Mouse (Mus musculus): ENCODE measurements around the gene Cacna1a. TPM values are rescaled to one million over a fixed set of nuclear protein-coding genes. Genes with fewer than 3 reads are reported as not detected.
"Not testable (repeated sequence)": the region's sequence is repeated elsewhere in the genome, so short reads cannot be mapped to it uniquely, and the experiment has no call there.

Gene Cacna1a
- polyA plus RNA-seq, 1 experiment from 2014 or later: 6.4 TPM

- 83% methylated on average over 10 of the region's 10 CpGs for WGBS
- no peaks in the 10 kb centered on the region for H3K27me3 ChIP-seq (ENCODE audit: low read depth, poor library complexity, severe bottlenecking)
- no peaks in the 10 kb centered on the region for H3K36me3 ChIP-seq
- no peak overlapping the region for H3K27ac ChIP-seq
- no peak overlapping the region for H3K4me3 ChIP-seq
- no peaks in the 10 kb centered on the region for H3K9me3 ChIP-seq (replicated peaks)
- DNase-seq (ENCODE audit: low spot score): no peak
- 0 out of 2 replicates have a peak, but pooled peaks cover 8% of the 10 kb centered on the region for H3K4me1 ChIP-seq
Measured at GRCm38 (mm10) chr8:84501671-84502308, 113.5 kb downstream of the Cacna1a start.

GRCm38 (mm10) chr8:84502638-84503037, 114.4 kb downstream of the Cacna1a start:
- Histone ChIP-seq H3K36me3 (no peaks in the 10 kb centered on the region), H3K27me3 (ENCODE audit: low read depth, poor library complexity, severe bottlenecking) (no peaks in the 10 kb centered on the region), H3K4me3 (no peak overlapping the region), H3K9me3 (replicated peaks) (no peaks in the 10 kb centered on the region), H3K4me1 (0 out of 2 replicates have a peak, but pooled peaks cover 8% of the 10 kb centered on the region), H3K27ac (no peak overlapping the region)
- no peak for DNase-seq (ENCODE audit: low spot score)
- 82% methylated on average over 4 of the region's 4 CpGs for WGBS

DNA sequence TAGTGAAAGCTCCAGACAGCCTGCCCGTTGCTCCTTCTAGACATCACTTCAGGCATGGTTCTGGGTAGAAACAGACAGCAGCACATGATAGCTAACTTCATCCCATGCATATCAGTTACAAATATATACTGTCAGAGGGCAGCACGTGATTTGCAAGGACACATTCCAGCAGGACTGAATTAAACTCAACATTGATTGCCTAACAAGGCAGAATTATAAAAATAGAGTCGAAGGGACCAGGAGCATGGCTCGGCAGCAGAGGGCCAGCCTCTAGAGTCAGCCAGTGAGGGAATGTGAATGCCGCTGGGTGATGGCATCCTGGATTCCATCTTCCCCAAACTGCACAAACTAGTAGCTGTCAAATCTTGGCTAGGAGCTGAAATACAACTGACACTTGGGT, 119.0 kb downstream of the Cacna1a start:
- H3K27ac ChIP-seq: no peak overlapping the region
- DNase-seq (ENCODE audit: low spot score): no peak
- no peaks in the 10 kb centered on the region for H3K9me3 ChIP-seq (replicated peaks)
- H3K4me1 ChIP-seq: no peaks in the 10 kb centered on the region
- H3K27me3 ChIP-seq (ENCODE audit: low read depth, poor library complexity, severe bottlenecking): no peaks in the 10 kb centered on the region
- H3K36me3 ChIP-seq: no peaks in the 10 kb centered on the region
- WGBS: 91% methylated on average over 5 of the region's 5 CpGs
- no peak overlapping the region for H3K4me3 ChIP-seq

GRCm38 (mm10) chr8:84509764-84510163, 121.5 kb downstream of the Cacna1a start:
- not testable (repeated sequence) for H3K36me3 ChIP-seq; H3K27ac ChIP-seq; H3K27me3 ChIP-seq (ENCODE audit: low read depth, poor library complexity, severe bottlenecking); H3K9me3 ChIP-seq (replicated peaks); DNase-seq (ENCODE audit: low spot score); H3K4me1 ChIP-seq; H3K4me3 ChIP-seq
- 87% methylated on average over 6 of the region's 6 CpGs for WGBS

GRCm38 (mm10) chr8:84511621-84512020, 123.4 kb downstream of the Cacna1a start:
- no peaks in the 10 kb centered on the region for H3K27me3 ChIP-seq (ENCODE audit: low read depth, poor library complexity, severe bottlenecking)
- 86% methylated on average over 13 of the region's 13 CpGs for WGBS

DNA sequence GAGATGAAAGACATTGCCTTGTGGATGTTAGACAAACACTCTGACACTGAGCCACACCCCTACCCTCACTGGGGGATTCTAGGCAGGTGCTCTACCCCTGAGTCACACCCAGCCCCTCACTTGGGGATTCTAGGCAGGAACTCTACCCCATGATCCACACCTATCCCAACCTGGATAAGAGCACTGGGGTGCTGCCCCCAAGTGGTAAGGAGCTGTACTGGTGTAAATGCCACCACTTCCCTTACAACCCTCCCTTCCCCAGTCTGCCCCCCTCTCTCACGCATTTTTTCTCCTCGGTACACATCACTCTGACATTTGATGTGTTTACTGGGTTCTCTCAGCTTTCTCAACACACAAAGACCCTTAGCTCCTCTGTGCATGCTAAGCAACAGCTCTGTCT, 125.5 kb downstream of the Cacna1a start:
- no peak overlapping the region for H3K4me3 ChIP-seq
- H3K36me3 ChIP-seq: no peaks in the 10 kb centered on the region
- peak; percentile 34 for DNase-seq (ENCODE audit: low spot score)
- H3K9me3 ChIP-seq (replicated peaks): no peaks in the 10 kb centered on the region
- H3K4me1 ChIP-seq: peaks cover 6% of the 10 kb centered on the region; the same call in 1 of the 2 replicates
- H3K27ac ChIP-seq: no peak overlapping the region
- no peaks in the 10 kb centered on the region for H3K27me3 ChIP-seq (ENCODE audit: low read depth, poor library complexity, severe bottlenecking)
- WGBS: 29% methylated on average over 2 of the region's 2 CpGs

More at GRCm38 (mm10) chr8:84511621-84512020, 123.4 kb downstream of the Cacna1a start:
- no peak for DNase-seq (ENCODE audit: low spot score)
- Histone ChIP-seq H3K4me1 (peaks cover 6% of the 10 kb centered on the region; the same call in 1 of the 2 replicates), H3K27ac (no peak overlapping the region), H3K36me3 (no peaks in the 10 kb centered on the region), H3K4me3 (no peak overlapping the region), H3K9me3 (replicated peaks) (no peaks in the 10 kb centered on the region)

- WGBS: 54% methylated on average over 2 of the region's 2 CpGs
Measured at GRCm38 (mm10) chr8:84518180-84518579, 129.9 kb downstream of the Cacna1a start.

GRCm38 (mm10) chr8:84518720-84519119, 130.5 kb downstream of the Cacna1a start:
- Histone ChIP-seq H3K27ac (no peak overlapping the region), H3K4me1 (peaks cover 6% of the 10 kb centered on the region; the same call in 1 of the 2 replicates), H3K9me3 (replicated peaks) (no peaks in the 10 kb centered on the region), H3K27me3 (ENCODE audit: low read depth, poor library complexity, severe bottlenecking) (no peaks in the 10 kb centered on the region), H3K4me3 (no peak overlapping the region), H3K36me3 (no peaks in the 10 kb centered on the region)
- 90% methylated on average over 6 of the region's 6 CpGs for WGBS
- no peak for DNase-seq (ENCODE audit: low spot score)

More at GRCm38 (mm10) chr8:84518180-84518579, 129.9 kb downstream of the Cacna1a start:
- Histone ChIP-seq H3K9me3 (replicated peaks) (no peaks in the 10 kb centered on the region), H3K27ac (no peak overlapping the region), H3K27me3 (ENCODE audit: low read depth, poor library complexity, severe bottlenecking) (no peaks in the 10 kb centered on the region), H3K4me1 (peaks cover 6% of the 10 kb centered on the region; the same call in 1 of the 2 replicates), H3K4me3 (no peak overlapping the region), H3K36me3 (no peaks in the 10 kb centered on the region)
- no peak for DNase-seq (ENCODE audit: low spot score)

GRCm38 (mm10) chr8:84519767-84520626, 131.8 kb downstream of the Cacna1a start:
- WGBS: 85% methylated on average over 17 of the region's 17 CpGs
- no peaks in the 10 kb centered on the region for H3K36me3 ChIP-seq
- DNase-seq (ENCODE audit: low spot score): no peak
- peaks cover 6% of the 10 kb centered on the region; the same call in 1 of the 2 replicates for H3K4me1 ChIP-seq
- H3K4me3 ChIP-seq: no peak overlapping the region
- no peaks in the 10 kb centered on the region for H3K27me3 ChIP-seq (ENCODE audit: low read depth, poor library complexity, severe bottlenecking)
- no peaks in the 10 kb centered on the region for H3K9me3 ChIP-seq (replicated peaks)
- H3K27ac ChIP-seq: 0 out of 2 replicates have a peak overlapping the region, but pooled peaks have one; percentile 7

DNA sequence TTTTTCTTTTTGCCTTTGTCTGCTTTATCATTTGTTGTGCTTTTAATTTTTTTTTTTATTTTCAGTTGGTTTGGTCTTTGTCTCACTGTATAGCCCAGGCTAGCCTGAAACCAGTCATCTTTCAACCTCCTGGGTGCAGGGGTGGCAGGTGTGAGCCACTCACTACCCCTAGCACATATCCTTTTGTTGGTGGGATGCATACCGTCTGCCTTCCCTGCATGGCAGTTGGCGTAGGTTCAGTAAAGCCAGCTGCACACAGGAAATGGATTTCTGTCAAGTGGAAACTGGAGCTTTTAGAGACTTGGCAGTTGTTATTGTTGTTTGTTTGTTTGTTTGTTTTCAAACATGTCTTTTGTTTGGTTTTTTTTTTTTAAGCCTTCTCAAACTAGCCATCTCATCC, 132.8 kb downstream of the Cacna1a start:
- H3K36me3 ChIP-seq: no peaks in the 10 kb centered on the region
- no peak for DNase-seq (ENCODE audit: low spot score)
- no peak overlapping the region for H3K4me3 ChIP-seq
- no peaks in the 10 kb centered on the region for H3K9me3 ChIP-seq (replicated peaks)
- no peaks in the 10 kb centered on the region for H3K27me3 ChIP-seq (ENCODE audit: low read depth, poor library complexity, severe bottlenecking)
- no peak overlapping the region for H3K27ac ChIP-seq
- 78% methylated on average over 2 of the region's 2 CpGs for WGBS
- H3K4me1 ChIP-seq: peaks cover 3% of the 10 kb centered on the region; the same call in 1 of the 2 replicates

GRCm38 (mm10) chr8:84528036-84528435, 139.8 kb downstream of the Cacna1a start:
- no peak overlapping the region for H3K4me3 ChIP-seq
- WGBS: 86% methylated on average over 7 of the region's 7 CpGs
- no peaks in the 10 kb centered on the region for H3K36me3 ChIP-seq
- no peaks in the 10 kb centered on the region for H3K9me3 ChIP-seq (replicated peaks)
- H3K27ac ChIP-seq: no peak overlapping the region
- H3K27me3 ChIP-seq (ENCODE audit: low read depth, poor library complexity, severe bottlenecking): no peaks in the 10 kb centered on the region
- DNase-seq (ENCODE audit: low spot score): no peak
- no peaks in the 10 kb centered on the region for H3K4me1 ChIP-seq

DNA sequence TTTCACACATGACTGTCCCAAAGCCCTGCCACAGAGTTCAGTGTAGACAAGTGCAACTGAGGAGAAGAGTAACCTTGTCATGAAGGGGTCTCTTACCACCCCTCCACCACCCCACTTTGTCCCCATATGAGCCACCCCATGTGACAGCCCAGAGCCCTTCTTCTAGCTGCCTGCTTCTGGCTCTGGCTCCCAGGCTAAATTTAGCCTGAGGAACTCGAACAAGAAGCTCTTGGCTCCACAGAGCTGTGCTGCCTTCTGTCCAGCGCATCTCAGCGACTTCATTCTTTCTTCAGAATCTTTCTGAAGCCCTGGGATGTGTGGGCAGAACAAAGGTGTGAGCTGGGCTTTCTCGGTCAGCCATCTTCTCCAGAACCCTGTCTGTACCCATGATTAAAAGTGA, 141.3 kb downstream of the Cacna1a start:
- DNase-seq (ENCODE audit: low spot score): no peak
- 85% methylated on average over 4 of the region's 4 CpGs for WGBS
- Histone ChIP-seq H3K27me3 (ENCODE audit: low read depth, poor library complexity, severe bottlenecking) (no peaks in the 10 kb centered on the region), H3K36me3 (no peaks in the 10 kb centered on the region), H3K9me3 (replicated peaks) (no peaks in the 10 kb centered on the region), H3K4me3 (no peak overlapping the region), H3K4me1 (no peaks in the 10 kb centered on the region), H3K27ac (no peak overlapping the region)

DNA sequence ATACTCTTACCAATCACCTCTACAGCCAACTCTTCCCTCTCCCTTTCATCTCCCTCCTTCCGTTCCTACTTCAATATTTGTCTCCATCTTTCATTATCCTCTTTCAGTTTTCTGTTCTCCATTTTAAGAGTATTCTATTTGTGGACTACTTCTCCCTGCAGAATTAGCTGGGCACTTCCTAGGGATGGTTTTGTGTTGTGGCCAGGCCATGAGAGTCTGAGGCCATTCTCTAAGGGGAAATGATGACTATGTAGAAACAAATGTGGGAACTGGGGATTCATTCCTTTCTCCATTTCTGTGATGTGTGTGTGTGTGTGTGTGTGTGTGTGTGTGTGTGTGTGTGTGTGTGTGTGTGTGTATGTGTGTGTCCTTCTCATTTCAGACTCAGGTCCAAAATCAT, 144.5 kb downstream of the Cacna1a start:
- 77% methylated on average over 1 of the region's 1 CpGs for WGBS
- H3K4me1 ChIP-seq: no peaks in the 10 kb centered on the region
- no peak for DNase-seq (ENCODE audit: low spot score)
- H3K36me3 ChIP-seq: no peaks in the 10 kb centered on the region
- no peak overlapping the region for H3K4me3 ChIP-seq
- H3K27ac ChIP-seq: no peak overlapping the region
- no peaks in the 10 kb centered on the region for H3K9me3 ChIP-seq (replicated peaks)
- no peaks in the 10 kb centered on the region for H3K27me3 ChIP-seq (ENCODE audit: low read depth, poor library complexity, severe bottlenecking)
